Mouse (Mus musculus) gastrocnemius, adult 8-10 months (tissue): ENCODE measurements around the gene Col25a1. TPM values are rescaled to one million over a fixed set of nuclear protein-coding genes. Genes with fewer than 3 reads are reported as not detected.

Source experiments
- DNase-seq, 2 experiments: peaks; one replicate each; pipeline ENCODE4 v3.0.0; 2022; ENCODE audit warnings: low spot score in 2 of 2
- total RNA-seq, 4 experiments: library from RNA; stranded (reverse); gene quantifications; 2 replicates each; pipeline ENCODE4 v1.2.4; 2022

The Col25a1 gene
- total RNA-seq, 4 experiments from 2014 or later, result 0.05 to 0.13 (median 0.11) TPM

- DNase-seq, result no peak
Observed at GRCm38 (mm10) chr3:130443842-130444627, 312.7 kb downstream of the Col25a1 start.

GRCm38 (mm10) chr3:130449864-130450263 lies 318.6 kb downstream of the Col25a1 start:
- no peak for DNase-seq

- DNase-seq, result no peak
Observed at GRCm38 (mm10) chr3:130465371-130465770, 334.1 kb downstream of the Col25a1 start.

- no peak for DNase-seq
Observed at GRCm38 (mm10) chr3:130473211-130473768, 342.0 kb downstream of the Col25a1 start.

GRCm38 (mm10) chr3:130473970-130474369 lies 342.7 kb downstream of the Col25a1 start:
- no peak for DNase-seq

- no peak for DNase-seq
Observed at GRCm38 (mm10) chr3:130482513-130482912, 351.2 kb downstream of the Col25a1 start.

- no peak for DNase-seq
Observed at GRCm38 (mm10) chr3:130488839-130489238, 357.5 kb downstream of the Col25a1 start.

GRCm38 (mm10) chr3:130494192-130494591 lies 362.9 kb downstream of the Col25a1 start:
- no peak for DNase-seq

- peak; percentile 24 to 42 for DNase-seq
Observed at GRCm38 (mm10) chr3:130494665-130495396, 363.5 kb downstream of the Col25a1 start.

- DNase-seq, result no peak
Observed at GRCm38 (mm10) chr3:130497036-130497435, 365.7 kb downstream of the Col25a1 start.

GRCm38 (mm10) chr3:130501713-130502112 lies 370.4 kb downstream of the Col25a1 start:
- no peak for DNase-seq

GRCm38 (mm10) chr3:130508330-130508729 lies 377.0 kb downstream of the Col25a1 start:
- DNase-seq, result no peak

GRCm38 (mm10) chr3:130518457-130518879 lies 387.2 kb downstream of the Col25a1 start:
- DNase-seq, result no peak

GRCm38 (mm10) chr3:130521834-130522476 lies 390.7 kb downstream of the Col25a1 start:
- no peak for DNase-seq

- no peak for DNase-seq
Observed at GRCm38 (mm10) chr3:130523019-130523418, 391.7 kb downstream of the Col25a1 start.

GRCm38 (mm10) chr3:130524367-130525137 lies 393.3 kb downstream of the Col25a1 start:
- no peak for DNase-seq

- no peak for DNase-seq
Observed at GRCm38 (mm10) chr3:130535021-130535420, 403.7 kb downstream of the Col25a1 start.

GRCm38 (mm10) chr3:130541541-130541940 lies 410.2 kb downstream of the Col25a1 start:
- DNase-seq, result no peak

- DNase-seq, result no peak
Observed at GRCm38 (mm10) chr3:130545995-130546394, 414.7 kb downstream of the Col25a1 start.

GRCm38 (mm10) chr3:130549066-130549465 lies 417.8 kb downstream of the Col25a1 start:
- DNase-seq, result no peak

GRCm38 (mm10) chr3:130556263-130556662 lies 425.0 kb downstream of the Col25a1 start:
- DNase-seq, result no peak
